Mouse (Mus musculus) telencephalon, adult 2 months (tissue): Measurements from ENCODE around the gene Garnl3.
A peak's percentile ranks its signal among the peaks of the same experiment; 100 is the strongest.

Experiments used
- DNase-seq: peaks from one replicate; pipeline ENCODE4 v3.0.0-alpha.2; 2011; ENCODE audit warnings: low read depth, low spot score

Garnl3 gene

DNA sequence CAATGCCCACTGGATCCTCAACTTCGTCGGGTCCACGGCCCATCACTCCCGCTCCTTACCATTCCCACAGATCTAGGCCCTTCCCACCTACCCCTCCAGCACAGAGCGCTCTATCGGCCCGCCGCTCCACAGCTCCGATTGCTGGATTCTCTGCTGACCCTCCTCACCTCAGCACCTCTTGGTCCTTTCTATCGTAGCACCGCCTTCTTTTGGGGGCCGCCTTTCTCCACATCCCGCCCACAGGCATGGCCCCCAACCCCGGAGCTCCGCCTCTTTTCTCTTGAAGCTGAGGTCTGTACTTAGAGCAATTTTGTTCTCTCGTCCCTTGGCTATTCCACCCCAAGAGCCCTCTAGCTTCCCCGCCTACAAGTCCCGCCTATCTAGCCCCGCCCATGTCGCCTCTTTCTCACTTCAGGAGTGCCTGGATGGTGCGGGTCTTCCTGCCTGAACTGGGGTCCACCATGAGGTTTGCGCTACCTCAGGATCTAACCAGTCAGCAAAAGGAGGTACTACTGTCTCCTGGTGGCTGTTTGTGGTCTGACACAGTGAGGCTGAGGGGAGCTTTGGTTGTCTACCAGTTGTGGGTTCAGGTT lies at the start of gene Garnl3:
Gene Garnl3, minus strand, starts transcription at position 155 of the 593 bp plus-strand sequence.
- peak; percentile 47 for DNase-seq

DNA sequence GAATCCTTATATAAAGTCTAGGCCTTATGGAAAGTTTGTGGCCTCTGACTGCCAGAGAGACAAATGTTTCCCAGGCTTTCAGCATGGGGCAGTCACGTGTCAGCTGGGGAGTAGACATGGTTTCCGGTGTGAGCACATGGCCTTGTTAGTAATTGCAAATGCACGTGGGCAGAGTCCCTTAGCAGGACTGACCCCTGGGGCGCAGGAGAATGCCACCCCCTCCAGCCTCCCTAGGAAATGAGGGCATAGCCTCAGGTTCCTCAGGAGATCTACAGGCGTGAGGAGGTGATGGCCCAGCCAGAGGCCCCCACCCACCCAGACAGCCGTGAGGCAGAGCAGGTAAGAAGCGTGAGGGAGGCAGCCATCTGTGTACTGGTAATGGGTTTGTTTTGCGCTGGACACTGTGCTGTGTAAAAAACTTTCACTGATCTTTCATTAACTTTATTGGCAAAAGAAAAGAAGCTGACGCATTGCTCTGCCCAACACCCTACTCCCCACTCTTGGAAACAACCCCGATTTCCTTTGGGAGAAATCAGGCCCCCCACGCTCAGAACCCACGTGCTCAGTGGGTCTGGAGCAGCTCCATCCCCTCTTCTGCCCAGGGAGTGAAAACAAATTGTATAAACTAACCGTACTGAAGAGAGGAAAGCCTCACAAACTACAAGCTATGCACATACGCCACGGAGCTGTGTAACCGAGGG lies 48.6 kb upstream of the Garnl3 start:
- no peak for DNase-seq

DNA sequence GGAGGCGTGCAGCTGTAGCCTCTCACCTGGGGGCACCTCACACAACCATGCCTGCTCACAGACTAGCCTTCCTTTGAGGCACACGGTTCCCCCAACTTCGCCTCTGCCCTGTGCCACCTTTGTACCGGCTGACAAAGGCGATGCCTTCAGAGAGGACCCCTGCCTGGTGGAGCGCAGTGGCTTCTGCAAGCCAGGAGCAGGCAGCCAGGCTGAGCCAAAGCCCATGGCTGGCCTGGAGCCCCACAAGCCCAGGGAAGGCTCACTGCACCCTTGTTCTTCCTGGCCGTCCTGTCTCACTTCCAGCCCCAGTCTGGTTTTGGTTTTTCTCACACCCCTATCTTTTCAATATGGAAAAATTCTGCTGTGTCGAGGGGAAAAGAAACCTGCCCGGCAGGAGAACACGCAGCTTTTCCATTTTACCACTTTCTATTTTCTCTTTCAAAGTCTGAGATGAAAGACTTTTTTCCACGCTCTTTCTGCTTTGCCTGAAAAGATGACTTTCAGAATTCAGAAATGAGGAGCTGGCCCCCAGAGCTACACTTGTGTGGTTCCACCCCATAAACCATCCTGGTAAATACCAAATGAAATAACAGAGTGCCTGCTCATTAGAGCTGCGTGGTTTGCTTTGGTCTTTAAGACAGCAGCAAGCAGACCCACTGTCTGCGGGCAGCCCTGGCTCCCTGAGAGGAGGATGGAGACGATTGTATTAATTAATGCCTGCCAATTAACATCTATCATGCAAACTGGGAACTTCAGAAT lies 47.9 kb upstream of the Garnl3 start:
- no peak for DNase-seq

DNA sequence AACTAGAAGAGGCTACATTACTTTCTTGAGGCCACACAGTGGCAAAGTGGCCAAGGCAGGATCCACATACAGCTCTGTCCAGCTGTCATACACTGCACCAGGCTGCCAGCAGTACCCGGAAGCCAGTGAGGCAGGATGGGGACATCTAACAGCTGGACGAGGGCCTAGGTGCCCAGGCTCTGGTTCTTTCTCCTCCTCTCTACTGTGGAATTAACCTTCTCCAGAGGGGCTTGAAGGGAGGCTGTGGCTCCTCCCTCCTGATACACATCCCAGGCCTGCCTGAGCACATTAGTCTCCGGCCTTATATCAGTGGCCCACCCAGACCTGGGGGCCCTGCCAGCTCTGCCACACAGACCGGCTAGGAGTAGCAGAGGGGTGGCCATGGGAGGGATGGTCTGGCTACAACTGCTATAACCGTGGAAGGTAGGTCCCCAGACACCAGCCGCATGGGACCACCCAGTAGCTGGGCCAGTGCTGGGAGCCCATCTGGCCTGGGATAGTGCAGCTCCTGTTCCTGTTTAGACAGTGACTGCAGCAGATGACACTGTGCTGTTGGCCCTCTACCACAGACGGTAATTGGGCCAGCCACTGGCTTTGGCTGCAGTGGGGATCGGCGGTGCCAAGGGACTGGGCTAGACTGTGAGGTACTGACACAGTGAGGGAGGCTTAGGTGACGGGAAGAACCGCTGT lies 46.9 kb upstream of the Garnl3 start:
- no peak for DNase-seq

DNA sequence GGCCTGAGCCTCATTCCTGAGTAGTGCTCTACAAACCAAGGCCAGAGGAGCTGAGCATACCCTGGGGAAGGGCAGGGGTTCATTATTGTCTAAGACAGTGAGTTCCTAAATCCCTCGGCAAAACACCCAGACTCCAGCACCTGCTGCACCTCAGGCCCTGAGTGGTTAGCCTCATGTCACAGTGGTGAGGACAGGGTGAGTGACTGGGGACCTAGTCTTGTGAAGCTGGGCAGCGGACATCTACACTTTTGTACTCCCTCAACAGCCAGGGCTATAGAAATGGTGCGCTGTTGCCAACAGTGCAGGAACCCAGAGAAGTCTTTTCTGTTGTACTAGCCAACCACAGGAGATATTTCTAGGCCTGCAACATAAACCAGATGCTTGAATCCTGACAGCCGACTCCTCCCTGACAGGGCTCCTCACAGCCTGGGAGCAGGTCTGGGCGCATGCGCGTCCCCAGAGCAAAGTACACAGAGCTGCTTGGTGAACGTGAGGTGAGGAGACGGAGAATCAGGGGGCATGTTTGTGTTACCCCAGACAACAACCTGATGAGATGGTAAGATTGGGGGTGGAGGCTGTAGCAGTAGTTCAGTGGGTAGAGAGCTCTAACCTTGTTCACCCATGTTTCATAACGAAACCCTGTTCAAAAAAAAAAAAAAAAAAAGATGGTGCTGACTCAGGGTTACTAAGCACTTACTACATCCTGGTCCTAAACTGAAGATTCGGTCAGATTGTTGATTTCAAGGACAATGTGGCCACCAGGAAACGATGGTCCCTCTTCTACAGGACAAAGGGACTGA lies 46.2 kb upstream of the Garnl3 start:
- DNase-seq, result no peak

DNA sequence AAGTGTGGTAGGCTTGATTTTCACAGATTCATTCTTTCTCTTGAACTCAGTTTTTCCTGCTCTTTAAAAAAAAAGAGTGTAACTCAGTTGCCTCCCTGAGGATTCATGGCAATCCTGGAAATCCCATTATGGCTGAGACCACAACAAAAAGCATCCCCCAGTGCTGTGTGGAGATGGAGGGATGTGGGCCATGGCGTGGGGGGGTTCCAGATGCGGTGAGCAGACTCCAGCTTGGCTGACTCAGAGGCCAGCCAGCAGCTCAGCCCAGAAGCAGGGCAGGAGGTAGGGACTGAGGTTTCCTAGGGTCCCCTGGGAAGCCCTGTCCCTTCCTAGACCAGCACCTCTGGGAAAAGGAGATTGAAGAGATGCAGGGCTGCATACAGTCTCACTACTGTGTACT lies 45.5 kb upstream of the Garnl3 start:
- DNase-seq, result no peak

DNA sequence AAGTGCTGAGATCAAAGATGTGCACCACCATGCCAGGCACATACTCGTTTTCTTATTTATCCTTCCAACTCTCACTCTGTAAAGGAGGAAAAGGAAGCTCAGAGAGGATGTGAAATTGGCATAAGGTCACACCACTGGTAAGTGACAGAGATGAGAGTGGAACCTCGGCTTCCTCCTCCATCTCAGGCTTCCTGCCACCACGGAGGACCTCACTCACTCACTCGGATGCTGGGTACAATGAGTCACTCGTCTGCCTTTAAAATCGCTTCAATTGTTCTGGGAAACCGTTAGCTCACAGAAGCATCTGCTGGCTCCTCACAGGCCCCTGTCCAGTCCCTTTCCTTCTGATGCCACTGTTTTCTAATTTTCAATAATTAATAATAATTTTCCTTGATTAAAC lies 45.1 kb upstream of the Garnl3 start:
- DNase-seq, result no peak

DNA sequence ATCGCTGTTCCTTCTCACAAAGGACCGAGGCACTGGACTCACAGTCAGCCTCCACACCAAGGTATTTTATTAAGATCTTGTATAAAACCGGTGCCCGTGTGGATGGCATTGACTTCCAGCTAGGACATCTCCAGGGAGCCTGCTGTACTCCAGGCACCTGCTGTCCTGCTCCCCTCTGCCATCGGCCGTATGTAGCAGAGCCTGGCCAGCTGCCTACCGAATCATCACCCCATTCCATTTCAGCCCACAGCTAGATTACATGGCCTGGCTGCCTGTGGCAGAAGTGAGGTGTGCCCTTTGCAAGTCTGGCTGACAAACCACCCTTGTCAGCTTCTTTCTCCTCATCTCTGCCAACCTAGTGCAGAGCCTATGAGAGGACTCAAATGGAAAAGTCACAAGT lies 42.2 kb upstream of the Garnl3 start:
- DNase-seq, result no peak

DNA sequence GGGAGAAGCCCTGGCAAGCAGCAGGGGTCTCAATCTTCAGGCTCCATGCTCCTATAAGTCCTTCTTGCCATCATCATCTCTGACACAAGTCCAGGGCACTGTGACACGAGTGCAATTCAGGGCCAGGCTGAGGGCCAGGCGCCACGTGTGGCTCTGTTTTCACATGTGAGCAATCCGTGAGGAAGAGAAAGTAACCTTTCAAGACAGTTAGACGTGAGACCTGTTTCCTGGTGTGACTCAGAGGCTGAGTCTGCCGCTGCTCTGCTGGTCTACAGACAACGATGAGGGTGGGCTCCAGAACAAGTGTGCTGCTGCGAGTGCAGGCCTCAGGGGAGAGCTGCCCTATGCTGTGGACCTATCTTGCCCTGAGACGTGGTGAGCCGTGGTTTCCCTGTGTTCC lies 41.7 kb upstream of the Garnl3 start:
- DNase-seq, result no peak

DNA sequence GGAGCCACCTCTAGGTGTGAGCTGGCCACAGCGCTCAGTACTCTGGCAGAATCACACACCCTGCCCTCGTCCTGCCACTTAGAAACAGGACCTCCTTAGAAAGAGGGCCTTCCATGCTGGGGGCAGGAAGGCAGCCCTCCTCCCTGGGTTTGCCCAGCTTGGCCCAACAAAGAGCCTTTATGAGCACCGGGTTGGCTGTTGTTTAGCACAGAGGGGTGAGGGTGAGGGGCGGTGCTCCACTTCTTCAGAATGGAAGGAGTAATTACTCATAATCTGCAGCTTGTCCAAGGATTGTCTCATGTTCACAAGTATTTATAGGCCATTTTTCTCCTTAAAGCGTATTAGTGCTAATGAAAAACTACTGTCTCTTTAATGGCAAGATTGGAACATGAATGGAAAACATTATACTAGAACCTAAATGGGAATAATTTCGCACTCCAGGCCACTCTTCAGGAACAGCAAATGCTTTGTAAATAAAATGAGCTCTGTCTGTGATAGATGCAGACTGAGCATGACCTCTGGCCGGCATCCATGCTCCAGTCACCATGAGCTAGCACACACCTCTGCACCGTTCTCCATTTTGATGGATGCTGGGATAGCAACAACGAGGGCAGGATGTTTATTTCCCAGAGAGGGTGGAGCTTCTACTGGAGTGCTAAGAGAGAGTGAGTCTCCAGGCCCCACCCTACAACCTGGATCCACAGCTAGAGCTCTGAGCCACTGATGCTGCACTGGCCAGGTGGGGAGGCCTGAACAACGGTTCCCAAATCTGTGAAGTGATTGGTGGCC lies 39.5 kb upstream of the Garnl3 start:
- no peak for DNase-seq

DNA sequence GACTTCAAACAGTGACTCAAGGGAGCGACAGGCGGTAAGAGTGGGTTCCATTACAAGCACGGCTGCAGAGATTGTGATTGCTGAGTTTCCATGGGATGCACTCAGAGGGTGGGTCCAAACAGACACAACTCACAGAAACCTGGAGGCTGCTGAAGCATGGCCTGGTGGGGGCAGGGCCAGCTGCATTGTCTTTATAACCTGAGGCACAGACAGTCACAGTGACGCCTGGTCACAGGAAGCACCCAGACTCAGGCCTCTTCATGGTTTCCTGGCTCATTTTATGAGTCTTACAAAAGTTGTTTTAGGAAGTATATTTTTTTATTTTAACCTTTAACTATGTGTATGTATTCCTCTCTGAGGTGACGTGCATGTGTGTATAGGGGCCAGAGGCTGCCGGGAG lies 38.0 kb upstream of the Garnl3 start:
- DNase-seq, result no peak

DNA sequence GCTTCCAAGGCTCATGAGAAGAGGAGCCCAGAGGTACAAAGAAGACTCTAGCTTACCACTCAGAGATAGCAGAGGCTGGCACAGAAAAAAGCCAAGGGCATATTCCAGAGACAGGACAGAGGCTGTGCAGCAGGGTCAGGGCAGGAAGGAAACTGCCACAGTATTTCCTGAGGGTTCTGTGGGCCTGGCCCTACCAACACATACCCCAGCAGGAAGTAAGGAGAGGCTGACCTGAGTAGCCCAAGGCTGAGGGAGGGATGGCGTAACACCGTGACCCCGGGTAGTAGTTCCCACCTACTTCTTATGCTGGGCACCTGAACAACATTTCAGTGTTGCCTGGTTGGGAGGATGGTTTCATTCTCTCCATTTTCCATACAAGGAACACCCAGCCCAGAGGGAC lies 35.6 kb upstream of the Garnl3 start:
- no peak for DNase-seq

DNA sequence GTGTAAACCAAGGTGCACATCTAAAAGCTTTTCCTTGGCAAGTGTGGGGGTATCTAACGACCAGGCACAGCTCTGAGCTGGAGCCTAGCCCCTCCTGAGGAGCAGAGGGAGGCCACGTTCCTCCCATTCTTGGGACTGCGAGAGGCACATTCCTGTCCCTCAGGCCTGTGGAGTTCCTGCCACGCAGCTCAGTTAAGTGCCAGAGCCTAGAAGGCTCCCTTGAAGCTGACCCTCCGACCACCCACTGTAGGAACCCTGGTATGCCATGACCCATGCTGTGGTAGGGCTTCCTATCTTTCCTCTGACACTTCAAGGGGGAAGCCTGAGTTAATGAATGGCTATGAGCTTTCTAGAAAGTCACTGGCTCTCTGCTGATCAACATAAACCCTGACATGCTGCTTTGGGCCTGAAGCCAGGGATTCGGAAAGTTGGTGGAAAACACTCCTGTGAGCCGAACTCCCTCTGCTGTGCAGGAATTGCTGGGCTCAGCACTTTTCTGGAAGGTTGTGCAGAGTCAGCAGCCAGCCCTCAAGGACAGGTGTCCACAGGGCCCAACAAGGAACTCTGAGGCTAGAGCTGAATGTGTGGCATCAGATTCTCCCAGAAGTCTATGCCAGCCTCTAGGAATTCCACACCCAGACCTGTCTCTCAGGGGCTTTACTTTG lies 34.4 kb upstream of the Garnl3 start:
- DNase-seq, result no peak

DNA sequence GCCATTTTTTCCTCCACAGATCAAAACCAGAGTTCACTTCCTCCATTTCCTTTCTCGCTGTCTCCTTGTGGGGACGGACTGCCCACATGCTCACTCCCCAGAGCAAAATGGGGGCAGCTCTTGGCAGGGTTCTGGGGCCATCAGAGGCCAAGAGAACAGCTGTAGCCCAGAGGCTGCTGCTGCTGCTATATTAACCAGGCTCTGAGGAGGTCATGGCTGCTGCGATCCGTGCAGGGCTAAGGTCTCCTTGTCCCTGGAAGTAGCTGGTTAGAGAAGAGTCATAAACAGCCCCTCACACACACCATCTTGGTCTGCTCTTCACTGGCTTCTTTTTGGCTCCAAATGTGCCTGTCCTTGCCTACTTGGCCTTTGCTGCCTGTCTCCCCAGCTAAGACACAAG lies 33.8 kb upstream of the Garnl3 start:
- DNase-seq, result no peak

DNA sequence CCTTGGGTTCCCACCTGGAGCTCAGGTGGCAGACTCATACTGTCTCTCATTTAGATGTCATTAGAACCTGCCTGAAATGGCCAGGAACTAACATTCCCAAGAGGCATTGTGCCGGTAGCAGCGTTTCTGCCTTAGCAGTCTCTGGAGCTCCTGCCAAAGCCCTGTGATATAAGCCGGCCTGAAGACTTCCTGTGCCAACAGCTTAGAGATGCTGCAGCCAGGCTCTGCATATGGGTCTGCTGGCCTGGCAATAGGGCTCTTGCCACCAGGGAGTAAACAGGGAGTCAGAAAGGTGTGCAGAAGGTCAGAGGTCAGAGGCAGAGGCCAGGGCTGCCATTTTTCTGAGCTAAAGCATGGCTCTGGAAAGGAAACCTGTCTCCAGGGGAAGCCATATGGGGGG lies 33.2 kb upstream of the Garnl3 start:
- DNase-seq, result no peak

DNA sequence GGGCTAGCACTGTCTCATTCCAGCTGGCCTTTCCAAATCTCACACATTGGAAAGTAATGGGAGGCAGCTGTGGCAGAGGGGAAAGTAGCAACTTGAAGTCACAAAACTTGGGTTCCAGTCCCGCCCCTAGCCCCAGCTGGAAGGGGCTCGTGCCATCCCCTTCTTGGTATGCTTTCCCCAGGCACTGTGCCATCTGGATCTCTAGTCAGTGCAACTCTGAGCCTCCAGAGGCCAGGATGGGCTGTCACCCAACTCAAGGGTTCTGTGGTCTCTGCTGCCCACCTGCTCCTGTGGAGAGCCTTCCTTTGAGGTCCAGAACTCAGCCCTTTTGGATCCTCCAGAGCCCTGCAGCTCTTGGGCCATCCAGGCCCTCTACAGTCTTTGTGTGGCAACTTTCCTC lies 30.7 kb upstream of the Garnl3 start:
- no peak for DNase-seq

DNA sequence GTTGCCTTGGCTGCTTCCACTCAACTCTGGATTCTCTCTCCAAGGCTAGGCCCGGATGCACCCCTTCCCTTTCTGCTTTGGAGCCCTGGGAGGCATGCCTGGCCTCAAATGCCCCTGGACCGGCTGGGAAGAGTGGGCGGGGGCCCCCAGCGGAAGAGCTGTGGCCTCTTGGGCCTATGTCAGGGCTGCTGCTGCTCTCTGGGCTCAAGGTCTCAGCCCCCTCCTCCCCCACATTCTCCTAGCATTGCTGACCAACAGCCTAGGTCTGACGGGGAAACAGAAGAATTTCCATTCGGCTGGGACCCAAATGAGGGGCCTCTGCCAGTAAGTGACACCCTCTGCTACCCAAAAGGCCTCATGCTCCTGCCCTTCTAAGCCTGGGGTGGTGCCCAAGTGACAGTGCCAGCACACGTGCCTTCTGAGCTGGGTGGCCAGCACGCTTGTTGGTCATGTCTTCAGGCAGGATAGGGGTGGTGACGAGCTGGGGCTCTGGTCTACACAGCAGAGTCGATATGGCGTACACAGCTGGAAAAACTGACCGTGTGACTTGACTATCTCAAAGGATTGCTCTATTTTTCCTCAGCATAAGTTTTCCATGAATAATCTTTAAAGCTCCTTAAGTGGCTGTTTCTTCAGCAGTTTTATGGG lies 29.0 kb upstream of the Garnl3 start:
- no peak for DNase-seq

DNA sequence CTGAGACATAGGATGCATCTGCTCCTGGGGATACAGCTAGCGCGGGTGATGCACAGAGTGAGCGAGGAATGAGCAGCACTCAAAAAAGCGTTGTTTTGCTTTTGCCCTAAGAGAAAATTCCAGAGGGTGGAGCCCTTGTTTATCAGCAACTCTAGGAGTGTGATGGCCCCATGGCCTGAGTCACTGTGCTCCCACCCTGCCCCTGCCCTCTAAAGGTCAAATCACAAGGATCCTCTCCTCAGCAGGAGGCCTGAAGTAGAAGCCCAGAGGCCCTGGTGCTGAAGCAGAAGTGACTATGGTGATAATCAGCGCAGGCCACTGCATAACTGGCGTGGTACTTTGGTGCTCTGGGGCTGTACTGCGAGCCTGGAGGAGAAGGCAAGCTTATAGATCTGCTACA lies 28.1 kb upstream of the Garnl3 start:
- no peak for DNase-seq

DNA sequence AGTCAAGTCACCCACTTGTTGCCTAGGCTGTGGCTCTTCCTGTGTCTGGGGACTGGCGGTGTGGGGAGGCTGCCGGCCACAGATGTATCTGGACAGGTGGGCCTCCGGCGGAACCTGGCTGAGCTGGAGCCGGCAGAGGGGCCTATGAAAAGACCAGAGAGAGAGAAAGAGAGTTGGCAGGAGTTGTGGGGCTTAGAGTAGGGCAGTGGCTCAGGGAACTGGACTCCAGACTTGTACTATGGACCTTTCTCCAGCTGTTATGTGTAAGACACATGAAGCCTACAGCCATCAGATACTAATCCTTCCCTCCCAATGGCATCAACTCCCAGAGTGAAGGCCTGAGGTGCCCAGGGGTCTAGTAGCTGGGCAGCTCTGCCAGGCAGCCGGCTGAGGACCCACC lies 27.4 kb upstream of the Garnl3 start:
- no peak for DNase-seq

DNA sequence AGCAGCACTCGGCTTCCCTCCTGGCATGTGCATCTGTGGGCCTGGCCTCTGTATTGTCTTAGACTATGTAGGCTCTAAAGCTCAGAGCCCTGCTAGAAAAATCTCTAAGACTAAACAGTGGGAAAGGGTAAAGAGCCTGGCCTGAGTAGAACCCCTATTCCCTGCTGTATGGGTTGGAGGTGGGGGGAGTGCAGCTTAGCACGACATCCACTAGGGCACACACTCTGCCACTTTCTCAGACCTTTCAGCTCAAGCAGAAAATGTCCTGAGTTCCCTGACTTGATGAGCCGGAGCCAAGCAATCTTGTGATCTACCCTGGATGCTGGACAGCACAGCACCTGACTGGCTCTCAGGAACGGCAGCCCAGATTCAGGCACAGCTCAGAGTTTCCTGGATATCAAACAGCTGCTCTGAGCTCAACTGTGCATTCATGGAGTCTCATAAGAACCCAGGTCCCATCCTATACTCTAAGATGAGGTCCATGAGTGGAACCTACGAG lies 24.9 kb upstream of the Garnl3 start:
- no peak for DNase-seq
